Mouse (Mus musculus): Measurements from ENCODE around the gene Magi1. TPM values are rescaled to one million over a fixed set of nuclear protein-coding genes. Genes with fewer than 3 reads are reported as not detected.

The Magi1 gene
- total and polyA plus RNA-seq, 2 experiments from 2014 or later = 27.6 to 45.4 TPM

DNA sequence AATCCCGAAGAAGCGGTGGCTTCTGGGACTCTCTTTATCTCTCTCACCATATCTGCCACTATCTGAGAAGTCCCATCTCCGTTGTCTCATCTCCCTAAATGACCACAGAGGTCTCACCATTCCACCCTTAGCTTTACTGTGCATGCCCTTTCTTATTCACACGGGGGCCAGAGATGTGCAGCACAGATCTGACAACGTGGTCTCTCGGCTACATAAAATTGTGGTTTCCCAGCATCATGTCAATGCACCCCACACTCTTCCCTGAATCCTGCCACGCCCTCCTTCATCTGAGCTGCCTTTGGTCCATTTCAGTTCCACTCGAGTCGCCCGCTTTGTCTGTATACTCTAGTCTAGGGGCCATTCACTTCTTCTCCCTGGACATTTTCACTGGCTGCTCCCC is 557.6 kb downstream of the Magi1 start:
- no peak for DNase-seq (ENCODE audit: low spot score)
- no peaks in the 10 kb centered on the region for H3K9me3 ChIP-seq (ENCODE audit: low read length)
- no peaks in the 10 kb centered on the region for H3K36me3 ChIP-seq (ENCODE audit: insufficient read depth, low read length)
- H3K4me3 ChIP-seq (ENCODE audit: low read depth, low read length) = no peak overlapping the region
- no peak overlapping the region for H3K4me2 ChIP-seq (ENCODE audit: low read depth, low read length, poor library complexity, severe bottlenecking)
- H3K27me3 ChIP-seq (ENCODE audit: insufficient read depth, low read length) = no peaks in the 10 kb centered on the region
- TF ChIP-seq CTCF (IDR thresholded peaks at IDR 0.05) = no peak
- WGBS = 80% methylated on average over 10 of the region's 10 CpGs
- H3K4me1 ChIP-seq (ENCODE audit: insufficient read depth, low read length) = no peaks in the 10 kb centered on the region
- H3K9ac ChIP-seq (replicated peaks; ENCODE audit: low read length, poor library complexity, severe bottlenecking) = no peak overlapping the region
- no peak overlapping the region for H3K27ac ChIP-seq (ENCODE audit: low read depth, low read length)
- no peak for ATAC-seq (ENCODE audit: low FRiP score)

DNA sequence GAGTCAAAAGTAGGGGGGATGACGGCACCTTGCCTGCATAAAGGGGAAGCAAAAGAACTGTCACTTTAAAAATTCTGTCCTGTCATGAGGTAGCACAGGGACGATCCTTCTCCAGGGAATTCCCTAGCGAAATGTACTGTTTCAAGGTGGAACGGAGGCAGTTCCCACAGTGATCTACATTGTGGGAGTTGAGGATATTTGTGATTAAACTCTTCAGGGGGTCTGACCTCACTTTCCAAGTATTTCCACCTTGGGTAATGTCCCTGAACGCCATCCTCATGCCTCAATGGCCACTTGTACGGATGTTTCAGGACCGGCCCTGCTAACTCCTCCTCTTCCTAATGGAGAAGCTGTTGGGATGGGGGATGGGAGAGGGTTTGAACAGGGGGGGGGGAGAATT is 559.0 kb downstream of the Magi1 start:
- Histone ChIP-seq H3K9me3 (ENCODE audit: low read length) (no peaks in the 10 kb centered on the region), H3K27ac (ENCODE audit: low read depth, low read length) (no peak overlapping the region), H3K9ac (replicated peaks; ENCODE audit: low read length, poor library complexity, severe bottlenecking) (no peak overlapping the region), H3K4me3 (ENCODE audit: low read depth, low read length) (no peak overlapping the region), H3K27me3 (ENCODE audit: insufficient read depth, low read length) (no peaks in the 10 kb centered on the region), H3K36me3 (ENCODE audit: insufficient read depth, low read length) (no peaks in the 10 kb centered on the region), H3K4me1 (ENCODE audit: insufficient read depth, low read length) (no peaks in the 10 kb centered on the region), H3K4me2 (ENCODE audit: low read depth, low read length, poor library complexity, severe bottlenecking) (no peak overlapping the region)
- WGBS = 60% methylated on average over 7 of the region's 7 CpGs
- no peak for ATAC-seq (ENCODE audit: low FRiP score)
- no peak for TF ChIP-seq CTCF (IDR thresholded peaks at IDR 0.05)
- no peak for DNase-seq (ENCODE audit: low spot score)

DNA sequence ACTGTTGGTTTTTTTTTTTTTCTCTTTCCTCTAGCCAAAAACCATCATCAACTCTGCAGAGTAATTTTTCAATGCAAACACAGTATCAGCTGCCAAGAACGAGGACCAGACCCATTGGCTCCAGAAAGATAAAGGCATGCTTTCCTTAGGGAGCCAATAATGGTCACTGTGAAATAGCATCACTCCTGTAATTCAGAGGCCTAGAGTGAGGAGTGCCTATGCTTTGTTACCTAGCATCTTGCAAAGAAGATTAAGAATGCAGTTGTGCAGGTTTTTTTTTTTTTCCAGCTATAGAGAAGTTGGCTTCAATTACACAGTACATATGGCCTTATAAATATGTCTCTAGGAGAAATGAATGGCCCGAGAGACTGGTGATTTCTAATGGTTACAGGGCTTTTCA is 560.5 kb downstream of the Magi1 start:
- 57% methylated on average over 2 of the region's 2 CpGs for WGBS
- no peak overlapping the region for H3K4me2 ChIP-seq (ENCODE audit: low read depth, low read length, poor library complexity, severe bottlenecking)
- no peak for TF ChIP-seq CTCF (IDR thresholded peaks at IDR 0.05)
- no peaks in the 10 kb centered on the region for H3K36me3 ChIP-seq (ENCODE audit: insufficient read depth, low read length)
- H3K9me3 ChIP-seq (ENCODE audit: low read length) = no peaks in the 10 kb centered on the region
- ATAC-seq (ENCODE audit: low FRiP score) (no peak), DNase-seq (ENCODE audit: low spot score) (no peak)
- H3K4me3 ChIP-seq (ENCODE audit: low read depth, low read length) = no peak overlapping the region
- peaks cover 4% of the 10 kb centered on the region; the same call in 1 of the 2 replicates for H3K4me1 ChIP-seq (ENCODE audit: insufficient read depth, low read length)
- H3K27ac ChIP-seq (ENCODE audit: low read depth, low read length) = no peak overlapping the region
- H3K9ac ChIP-seq (replicated peaks; ENCODE audit: low read length, poor library complexity, severe bottlenecking) = no peak overlapping the region
- H3K27me3 ChIP-seq (ENCODE audit: insufficient read depth, low read length) = no peaks in the 10 kb centered on the region

DNA sequence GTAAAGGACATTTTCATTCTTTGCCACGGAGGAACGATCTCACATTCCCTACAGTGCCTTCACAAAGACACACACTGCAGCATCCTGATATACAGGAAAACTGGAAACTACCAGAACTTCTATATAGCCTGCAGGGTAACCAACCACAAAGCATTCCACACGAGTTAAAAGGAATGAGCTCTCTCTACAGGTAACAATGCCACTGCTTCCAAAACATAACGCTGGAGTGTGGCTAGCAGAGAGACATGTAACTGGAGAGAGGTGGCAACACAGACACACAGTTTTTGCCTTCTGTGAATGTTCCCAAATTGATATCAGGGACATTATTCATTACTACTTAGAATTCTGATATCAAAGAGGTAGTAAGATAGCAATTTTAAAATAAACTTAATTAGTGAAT is 564.2 kb downstream of the Magi1 start:
- Histone ChIP-seq H3K4me2 (ENCODE audit: low read depth, low read length, poor library complexity, severe bottlenecking) (no peak overlapping the region), H3K27me3 (ENCODE audit: insufficient read depth, low read length) (no peaks in the 10 kb centered on the region), H3K4me1 (ENCODE audit: insufficient read depth, low read length) (peaks cover 19% of the 10 kb centered on the region), H3K4me3 (ENCODE audit: low read depth, low read length) (no peak overlapping the region), H3K36me3 (ENCODE audit: insufficient read depth, low read length) (no peaks in the 10 kb centered on the region), H3K9ac (replicated peaks; ENCODE audit: low read length, poor library complexity, severe bottlenecking) (no peak overlapping the region), H3K9me3 (ENCODE audit: low read length) (no peaks in the 10 kb centered on the region), H3K27ac (ENCODE audit: low read depth, low read length) (no peak overlapping the region)
- WGBS = 42% methylated on average over 4 of the region's 4 CpGs
- DNase-seq (ENCODE audit: low spot score) (no peak), ATAC-seq (ENCODE audit: low FRiP score) (no peak)
- TF ChIP-seq CTCF (IDR thresholded peaks at IDR 0.05) = no peak

DNA sequence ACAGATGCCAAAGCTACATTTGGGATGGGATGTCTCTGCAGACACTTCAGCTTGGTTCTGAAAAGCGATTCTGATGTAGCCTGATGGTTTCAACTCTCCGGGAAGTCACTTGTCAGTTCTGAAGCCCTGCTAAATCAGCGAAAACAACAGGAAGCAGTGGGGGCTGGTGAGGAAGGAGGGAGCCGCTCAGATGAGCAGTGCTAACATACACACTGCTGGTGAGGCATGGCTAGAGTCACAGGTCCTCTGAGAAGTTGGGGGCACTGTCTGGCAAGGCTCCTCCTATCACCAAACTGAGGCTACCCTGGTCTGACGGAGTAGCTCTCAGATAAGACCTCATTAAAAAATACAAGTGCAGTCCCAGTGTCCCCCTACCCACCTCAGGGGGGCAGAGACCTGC is 565.3 kb downstream of the Magi1 start:
- no peaks in the 10 kb centered on the region for H3K9me3 ChIP-seq (ENCODE audit: low read length)
- no peak for DNase-seq (ENCODE audit: low spot score)
- WGBS = 24% methylated on average over 5 of the region's 5 CpGs

DNA sequence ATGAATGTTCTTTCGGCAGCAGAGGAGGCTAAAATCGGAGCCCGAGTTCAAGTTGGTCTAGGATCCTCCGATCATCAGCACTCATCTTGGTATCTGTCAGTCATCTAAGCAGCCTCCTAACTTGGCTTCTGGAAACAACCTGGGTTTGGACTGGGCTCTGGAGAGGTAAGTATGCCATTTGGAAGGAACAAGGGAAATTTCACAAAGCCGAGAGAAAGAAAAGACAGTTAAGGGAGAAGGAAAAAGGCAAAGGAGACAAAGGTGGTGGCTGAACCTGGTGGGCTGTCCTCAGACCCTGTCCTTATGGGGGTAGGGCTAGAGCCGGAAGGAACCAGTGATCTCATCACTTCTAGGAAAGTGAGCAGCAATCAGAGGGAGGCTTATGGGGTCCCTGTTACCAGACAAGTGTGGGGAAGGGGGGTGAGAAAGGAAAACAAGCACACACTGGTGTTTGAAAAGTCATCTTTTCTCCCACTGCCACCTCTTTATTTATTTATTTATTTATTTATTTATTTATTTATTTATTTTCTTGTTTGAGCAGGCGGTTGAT is 565.8 kb downstream of the Magi1 start:
- TF ChIP-seq CTCF (IDR thresholded peaks at IDR 0.05) = no peak
- Histone ChIP-seq H3K36me3 (ENCODE audit: insufficient read depth, low read length) (no peaks in the 10 kb centered on the region), H3K4me3 (ENCODE audit: low read depth, low read length) (peak overlapping the region; percentile 40), H3K27ac (ENCODE audit: low read depth, low read length) (peak overlapping the region; percentile 51; the same call in 1 of the 2 replicates), H3K4me1 (ENCODE audit: insufficient read depth, low read length) (peaks cover 19% of the 10 kb centered on the region), H3K27me3 (ENCODE audit: insufficient read depth, low read length) (no peaks in the 10 kb centered on the region), H3K4me2 (ENCODE audit: low read depth, low read length, poor library complexity, severe bottlenecking) (peak overlapping the region; percentile 67), H3K9ac (replicated peaks; ENCODE audit: low read length, poor library complexity, severe bottlenecking) (no peak overlapping the region; the same call in 1 of the 2 replicates), H3K9me3 (ENCODE audit: low read length) (no peaks in the 10 kb centered on the region)
- DNase-seq (ENCODE audit: low spot score) (no peak), ATAC-seq (ENCODE audit: low FRiP score) (peak; percentile 59; the same call in 1 of the 2 replicates)
- 32% methylated on average over 7 of the region's 7 CpGs for WGBS

More for the DNA sequence above, 565.3 kb downstream of the Magi1 start:
- no peak for ATAC-seq (ENCODE audit: low FRiP score)
- H3K4me1 ChIP-seq (ENCODE audit: insufficient read depth, low read length) = peaks cover 19% of the 10 kb centered on the region
- no peaks in the 10 kb centered on the region for H3K27me3 ChIP-seq (ENCODE audit: insufficient read depth, low read length)
- no peak overlapping the region for H3K27ac ChIP-seq (ENCODE audit: low read depth, low read length)
- 0 out of 2 replicates have a peak overlapping the region, but pooled peaks have one; percentile 5 for H3K4me3 ChIP-seq (ENCODE audit: low read depth, low read length)
- H3K4me2 ChIP-seq (ENCODE audit: low read depth, low read length, poor library complexity, severe bottlenecking) = peak overlapping the region; percentile 67
- no peaks in the 10 kb centered on the region for H3K36me3 ChIP-seq (ENCODE audit: insufficient read depth, low read length)
- H3K9ac ChIP-seq (replicated peaks; ENCODE audit: low read length, poor library complexity, severe bottlenecking) = no peak overlapping the region
- TF ChIP-seq CTCF (IDR thresholded peaks at IDR 0.05) = no peak; the same call in 1 of the 2 replicates

All from midbrain, postnatal 0 days (tissue).